Mouse (Mus musculus): Measurements from ENCODE around the gene Sirt2. TPM values are rescaled to one million over a fixed set of nuclear protein-coding genes. Genes with fewer than 3 reads are reported as not detected.

The Sirt2 gene
- total RNA-seq, 2 experiments from 2014 or later = 218 to 227 TPM

DNA sequence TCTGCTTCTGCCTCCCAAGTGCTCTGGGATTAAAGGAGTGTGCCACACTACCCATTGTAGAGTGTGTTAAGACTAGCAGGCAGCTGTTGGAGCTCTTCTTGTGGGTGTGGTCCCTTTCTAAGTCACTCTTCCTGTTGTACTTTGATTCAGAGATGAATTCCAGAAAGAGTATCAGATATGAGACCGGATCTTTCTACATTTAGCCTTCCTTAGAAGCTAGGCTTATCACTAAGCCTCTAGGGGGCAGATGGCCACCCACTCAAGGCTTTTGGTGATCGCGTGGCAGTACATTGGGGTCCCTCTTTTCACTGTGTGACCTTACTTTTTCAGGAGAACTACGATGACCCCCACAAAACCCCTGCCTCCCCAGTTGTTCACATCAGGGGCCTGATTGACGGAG lies 46.4 kb downstream of the Sirt2 start:
- no peak for DNase-seq (ENCODE audit: extremely low spot score in 1 of 2, low spot score in 1 of 2)

DNA sequence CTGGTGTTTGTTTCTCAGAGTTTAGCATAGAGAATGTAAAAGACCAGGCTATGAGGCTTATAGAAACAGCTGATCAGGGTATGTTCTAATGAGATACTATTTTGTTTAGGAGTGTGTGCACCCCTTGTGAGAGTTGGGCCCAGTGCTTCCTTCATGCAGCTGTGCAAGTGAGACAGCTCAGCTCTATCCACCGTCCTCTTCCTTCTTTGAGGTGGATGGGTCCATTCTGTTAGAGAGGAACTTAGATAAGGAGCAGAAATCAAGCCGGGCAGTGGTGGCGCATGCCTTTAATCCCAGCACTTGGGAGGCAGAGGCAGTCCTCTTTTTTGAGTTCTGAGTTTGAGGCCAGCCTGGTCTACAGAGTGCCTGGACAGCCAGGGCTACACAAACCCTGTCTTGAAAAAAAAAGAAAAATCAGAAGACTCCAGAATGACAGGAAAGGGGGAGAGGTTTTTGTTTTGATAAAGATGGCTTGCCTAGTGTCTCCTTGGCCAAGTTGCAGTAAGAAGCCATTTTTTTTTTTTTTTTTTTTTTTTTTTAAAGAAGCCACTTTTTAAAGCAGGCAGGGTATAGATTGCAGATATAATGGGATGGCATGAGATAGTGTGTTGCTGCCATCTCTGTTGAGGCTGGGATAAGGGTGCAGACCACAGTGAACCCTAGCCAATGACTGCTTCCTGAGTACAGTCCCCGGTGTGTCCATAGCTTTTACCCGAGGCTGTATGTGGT lies 47.9 kb downstream of the Sirt2 start:
- no peak for DNase-seq (ENCODE audit: extremely low spot score in 1 of 2, low spot score in 1 of 2)

DNA sequence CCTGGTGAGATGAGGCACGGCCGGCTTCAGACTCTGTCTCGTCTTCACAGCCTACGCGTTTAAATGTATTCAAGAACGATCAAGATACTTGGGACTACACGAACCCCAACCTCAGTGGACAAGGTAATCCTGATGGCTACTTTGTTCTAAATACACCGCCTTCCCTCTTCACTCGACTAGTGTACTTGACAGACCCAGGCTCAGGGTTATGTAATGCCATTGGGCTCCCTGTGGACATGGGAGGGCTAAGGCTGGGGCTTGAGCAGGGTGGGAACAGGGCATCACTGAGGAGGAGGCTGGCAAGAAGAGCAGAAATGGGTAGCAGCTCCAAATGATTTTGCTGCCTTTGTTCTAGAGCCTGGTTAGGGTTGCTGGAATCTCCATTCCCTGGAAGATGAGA lies 48.7 kb downstream of the Sirt2 start:
- no peak for DNase-seq (ENCODE audit: extremely low spot score in 1 of 2, low spot score in 1 of 2)

DNA sequence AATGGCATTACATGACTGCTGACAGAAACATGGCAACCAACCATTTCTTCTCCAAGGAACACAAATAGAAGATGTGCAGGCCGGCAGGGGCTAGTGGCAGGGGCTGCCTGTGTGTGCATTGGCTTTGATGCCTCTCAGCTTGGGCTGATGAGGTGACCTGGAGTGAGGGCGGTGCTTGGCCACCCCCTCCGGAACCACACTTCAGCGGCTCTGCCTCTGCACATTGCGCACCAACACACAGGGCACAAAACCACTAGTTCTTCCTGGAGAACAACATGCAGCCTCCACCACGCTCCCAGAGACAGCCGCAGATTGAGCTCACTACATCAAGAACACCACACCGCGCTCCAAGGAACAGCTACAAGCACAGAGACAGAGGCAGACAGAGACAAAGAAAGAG lies 49.7 kb downstream of the Sirt2 start:
- no peak for DNase-seq (ENCODE audit: extremely low spot score in 1 of 2, low spot score in 1 of 2)

DNA sequence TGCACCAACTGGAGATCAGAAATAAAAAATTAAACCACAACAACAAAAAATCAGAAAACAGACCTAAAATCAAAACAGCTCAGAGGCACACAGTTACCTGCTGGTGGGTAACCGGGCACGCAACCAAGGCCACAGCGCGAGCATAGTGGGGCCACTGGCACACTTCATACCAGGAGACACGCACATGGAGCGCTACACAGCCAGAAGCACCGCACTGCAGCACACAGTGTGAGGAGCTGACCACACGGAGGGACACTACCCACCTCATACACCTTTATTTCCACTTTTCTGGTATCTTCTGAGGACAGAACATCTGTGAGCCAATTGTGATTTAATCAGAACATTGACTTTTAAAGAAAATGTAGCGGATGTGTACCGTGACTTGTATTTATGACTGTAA lies 50.4 kb downstream of the Sirt2 start:
- no peak for DNase-seq (ENCODE audit: extremely low spot score in 1 of 2, low spot score in 1 of 2)

DNA sequence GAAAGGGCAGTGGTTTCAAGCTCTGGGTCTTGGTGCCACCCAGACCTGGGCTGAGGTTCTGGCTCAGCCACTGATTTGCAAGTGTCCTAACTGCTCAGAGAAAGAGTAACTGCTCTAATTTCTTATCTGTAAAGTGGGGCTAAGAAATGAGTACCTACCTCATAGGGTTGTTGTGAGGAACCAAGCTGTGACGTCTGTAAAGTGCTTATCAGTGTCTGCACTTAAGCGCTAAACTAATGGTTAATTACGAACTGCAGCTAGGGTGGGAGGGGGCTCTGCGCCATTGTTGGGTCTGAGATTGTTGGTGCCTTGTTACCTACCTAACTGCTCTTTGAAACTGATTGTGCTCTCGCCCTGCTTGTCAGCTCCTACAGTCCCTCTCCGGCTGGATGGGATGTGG lies 51.0 kb downstream of the Sirt2 start:
- DNase-seq (ENCODE audit: extremely low spot score in 1 of 2, low spot score in 1 of 2) = no peak

DNA sequence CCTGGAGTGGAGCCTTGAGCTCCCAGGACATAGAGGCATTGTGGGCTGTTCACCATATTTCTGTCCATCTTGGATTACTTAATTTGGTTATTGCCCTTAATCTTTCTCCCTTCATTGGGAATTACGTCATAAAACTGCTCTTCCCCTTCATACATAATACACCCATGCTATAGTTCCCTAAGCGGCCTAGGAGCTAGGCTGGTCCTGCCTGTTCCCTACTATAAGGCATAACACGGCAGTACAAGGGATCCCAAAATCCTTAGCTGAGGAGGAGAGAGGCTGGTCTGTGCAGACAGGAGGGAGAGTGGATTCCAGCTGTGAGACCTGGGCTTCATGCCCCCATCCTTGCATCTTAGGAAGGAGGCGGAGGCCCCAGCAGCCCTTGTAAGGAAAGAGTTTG lies 51.4 kb downstream of the Sirt2 start:
- DNase-seq (ENCODE audit: extremely low spot score in 1 of 2, low spot score in 1 of 2) = no peak

DNA sequence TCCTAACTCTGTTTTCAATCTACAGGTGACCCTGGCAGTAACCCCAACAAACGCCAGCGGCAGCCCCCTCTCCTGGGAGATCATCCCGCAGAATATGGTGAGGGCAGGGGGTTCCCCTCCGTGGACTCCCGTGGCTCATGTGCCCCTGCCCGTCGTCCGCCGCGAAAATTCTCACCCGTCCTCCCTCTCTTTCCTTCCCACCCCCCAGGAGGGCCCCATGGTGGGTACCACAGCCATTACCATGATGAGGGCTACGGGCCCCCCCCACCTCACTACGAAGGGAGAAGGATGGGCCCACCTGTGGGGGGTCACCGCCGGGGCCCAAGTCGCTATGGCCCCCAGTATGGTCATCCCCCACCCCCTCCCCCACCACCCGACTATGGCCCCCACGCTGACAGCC lies 51.9 kb downstream of the Sirt2 start:
- DNase-seq (ENCODE audit: extremely low spot score in 1 of 2, low spot score in 1 of 2) = no peak

DNA sequence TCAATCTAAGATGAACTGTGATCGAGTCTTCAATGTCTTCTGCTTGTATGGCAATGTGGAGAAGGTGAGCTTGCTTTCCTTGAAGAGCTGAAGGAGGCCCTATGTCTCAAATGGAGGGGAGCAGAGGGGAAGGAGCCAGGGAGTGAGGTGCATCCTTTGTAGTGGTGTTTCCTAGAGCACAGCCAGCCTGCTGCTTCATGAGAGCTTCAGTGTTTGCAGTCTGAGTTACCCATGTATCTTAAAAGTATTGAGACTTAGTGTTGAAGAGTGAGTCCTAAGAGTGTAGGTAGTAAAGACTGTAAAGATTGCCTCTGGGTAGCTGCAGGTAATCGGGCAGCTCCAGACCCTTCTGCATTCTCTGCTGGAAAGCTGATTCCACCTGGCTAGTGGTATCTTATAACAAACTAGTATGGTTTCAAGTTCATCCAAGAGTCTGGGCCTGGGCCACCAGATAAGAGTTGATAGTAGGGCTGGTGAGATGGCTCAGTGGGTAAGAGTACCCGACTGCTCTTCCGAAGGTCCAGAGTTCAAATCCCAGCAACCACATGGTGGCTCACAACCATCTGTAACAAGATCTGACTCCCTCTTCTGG lies 52.4 kb downstream of the Sirt2 start:
- no peak for DNase-seq (ENCODE audit: extremely low spot score in 1 of 2, low spot score in 1 of 2)

DNA sequence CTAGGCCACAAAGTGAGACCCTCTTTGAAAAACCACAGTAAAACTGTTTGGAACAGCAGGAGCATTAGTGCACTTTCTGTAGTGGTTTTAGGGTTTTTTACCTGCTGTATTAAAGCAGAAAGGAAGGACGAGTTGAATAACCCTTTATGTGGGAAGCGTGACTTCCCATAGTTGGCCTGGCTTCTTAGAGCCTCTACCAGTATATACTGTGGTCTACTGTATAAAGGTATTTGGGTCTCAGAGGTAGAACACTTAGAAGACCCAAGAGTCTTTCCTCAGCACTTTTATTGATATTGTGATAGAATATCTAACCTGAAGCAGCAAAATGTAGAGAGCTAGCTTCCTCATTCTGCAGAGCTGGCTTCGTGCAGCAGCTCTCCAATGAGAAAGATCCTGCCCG lies 53.0 kb downstream of the Sirt2 start:
- DNase-seq (ENCODE audit: extremely low spot score in 1 of 2, low spot score in 1 of 2) = no peak

DNA sequence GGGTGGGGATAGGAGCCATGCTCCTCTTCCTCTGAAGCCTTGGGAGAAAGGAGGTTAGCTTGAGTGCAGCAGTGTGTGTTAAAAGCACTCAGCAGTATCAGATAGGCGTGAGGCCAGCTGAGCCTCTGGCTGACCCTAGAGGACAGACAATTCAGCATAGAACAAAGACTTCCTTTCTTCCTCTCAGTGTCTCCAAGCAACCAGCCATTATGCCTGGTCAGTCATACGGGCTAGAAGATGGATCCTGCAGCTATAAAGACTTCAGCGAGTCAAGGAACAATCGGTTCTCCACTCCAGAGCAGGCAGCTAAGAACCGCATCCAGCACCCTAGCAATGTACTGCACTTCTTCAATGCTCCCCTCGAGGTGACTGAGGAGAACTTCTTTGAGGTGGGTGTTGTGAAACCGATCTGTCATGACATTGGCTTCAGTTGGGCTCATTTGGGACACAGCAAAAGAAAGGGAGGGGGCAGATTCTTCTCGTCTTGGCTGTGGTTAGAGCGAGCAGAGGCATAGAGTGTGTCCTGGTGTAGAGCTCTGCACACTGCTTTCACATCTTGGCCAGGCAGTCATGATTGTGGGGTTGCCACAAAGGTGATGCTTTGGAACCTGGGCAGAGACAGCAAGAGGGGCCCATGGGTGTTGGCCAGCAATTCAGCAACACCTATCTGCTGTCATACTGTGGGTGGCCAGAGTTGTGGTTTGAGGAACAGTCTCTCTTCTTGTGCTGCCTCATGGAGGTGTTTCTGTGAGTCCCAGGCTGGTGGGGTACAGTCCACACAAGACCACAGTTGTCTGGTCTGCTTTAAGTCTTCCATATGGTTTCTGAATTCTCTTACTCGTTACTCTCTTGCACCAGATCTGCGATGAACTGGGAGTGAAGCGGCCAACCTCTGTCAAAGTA lies 54.1 kb downstream of the Sirt2 start:
- no peak for DNase-seq (ENCODE audit: extremely low spot score in 1 of 2, low spot score in 1 of 2)

DNA sequence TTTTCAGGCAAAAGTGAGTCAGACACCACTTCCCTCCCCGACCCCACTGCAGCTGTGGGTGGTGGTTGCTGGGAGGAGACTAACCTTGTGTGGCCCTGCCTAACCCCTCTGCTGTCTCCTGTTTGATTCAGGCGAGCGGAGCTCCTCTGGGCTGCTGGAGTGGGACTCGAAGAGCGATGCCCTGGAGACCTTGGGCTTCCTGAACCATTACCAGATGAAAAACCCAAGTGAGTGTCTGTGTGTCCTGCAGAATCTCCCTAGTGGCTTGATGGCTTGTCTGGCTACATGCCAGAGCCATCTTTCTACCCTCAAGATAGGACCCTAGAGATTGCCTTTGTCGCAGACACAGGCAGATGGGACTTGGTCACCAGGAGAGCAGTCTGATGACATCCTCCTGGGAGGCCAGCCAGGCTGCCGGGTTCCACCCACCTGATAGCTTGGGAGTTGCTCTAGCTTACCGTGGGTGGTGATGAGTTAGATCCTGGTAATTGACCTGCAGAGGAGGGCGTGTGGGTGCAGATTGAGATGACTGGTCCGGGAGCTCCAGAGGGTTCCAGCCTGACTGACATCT lies 54.8 kb downstream of the Sirt2 start:
- DNase-seq (ENCODE audit: extremely low spot score in 1 of 2, low spot score in 1 of 2) = peak in 1 of 2 experiments; percentile 49

DNA sequence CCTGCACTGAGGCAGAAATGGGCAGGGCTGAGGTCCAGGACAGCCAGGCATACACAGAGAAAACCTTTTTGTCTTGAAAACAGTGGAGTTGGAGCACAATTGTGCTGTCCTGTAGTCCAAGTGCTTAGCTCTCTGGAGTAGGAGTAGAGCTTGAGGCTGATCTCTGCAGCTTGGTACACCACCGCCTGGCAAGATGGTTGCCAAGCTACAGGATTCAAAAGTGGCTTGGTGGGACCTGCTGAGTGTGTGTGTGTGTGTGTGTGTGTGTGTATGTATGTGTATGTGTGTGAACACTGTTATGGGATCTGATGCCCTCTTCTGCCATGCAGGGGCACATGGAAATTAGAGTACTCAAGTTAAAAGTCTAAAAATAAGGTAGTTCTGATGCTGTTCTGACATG lies 56.0 kb downstream of the Sirt2 start:
- no peak for DNase-seq (ENCODE audit: extremely low spot score in 1 of 2, low spot score in 1 of 2)

DNA sequence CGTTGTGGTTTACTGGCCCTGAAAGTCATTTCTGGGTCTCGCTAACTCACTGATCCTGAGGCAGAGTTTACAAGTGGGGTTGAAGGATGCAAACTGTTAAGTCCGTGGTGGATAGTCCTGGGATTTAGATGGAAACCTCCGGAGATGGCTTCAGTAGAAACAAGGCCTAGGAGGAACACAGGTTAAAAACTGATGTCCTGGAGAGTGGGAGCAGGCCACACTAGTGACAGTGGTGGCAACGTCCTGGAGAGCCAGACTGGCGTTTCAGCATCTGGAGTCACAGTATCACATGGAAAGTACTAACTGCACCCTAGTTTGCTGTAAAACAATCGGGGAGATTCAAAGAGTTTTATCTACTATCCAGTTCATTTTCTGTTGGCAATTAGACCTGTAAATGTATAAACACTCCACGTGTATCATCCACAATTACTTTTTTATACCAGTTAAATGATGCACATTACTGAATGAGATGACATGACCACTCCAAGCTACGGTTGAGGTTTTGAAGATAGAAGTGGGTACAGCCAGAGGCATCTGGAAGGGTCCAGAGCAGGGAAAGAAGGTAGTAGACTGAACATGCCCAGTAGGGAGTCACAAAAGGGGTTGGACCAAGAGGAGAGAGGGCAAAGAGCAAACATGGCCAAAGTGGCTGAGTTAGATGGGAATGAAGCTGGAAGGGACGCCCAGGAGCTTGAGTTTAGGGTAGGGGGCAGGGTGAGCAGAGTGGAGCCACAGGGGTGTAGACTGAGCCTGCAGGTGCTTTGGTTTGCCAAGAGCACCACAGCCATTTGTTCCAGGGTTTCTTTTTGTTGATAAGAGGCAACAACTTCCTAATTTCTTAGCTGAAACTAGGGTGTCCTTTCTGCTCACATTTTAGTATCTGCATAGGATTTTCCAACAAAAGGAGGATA lies 56.7 kb downstream of the Sirt2 start:
- no peak for DNase-seq (ENCODE audit: extremely low spot score in 1 of 2, low spot score in 1 of 2)

DNA sequence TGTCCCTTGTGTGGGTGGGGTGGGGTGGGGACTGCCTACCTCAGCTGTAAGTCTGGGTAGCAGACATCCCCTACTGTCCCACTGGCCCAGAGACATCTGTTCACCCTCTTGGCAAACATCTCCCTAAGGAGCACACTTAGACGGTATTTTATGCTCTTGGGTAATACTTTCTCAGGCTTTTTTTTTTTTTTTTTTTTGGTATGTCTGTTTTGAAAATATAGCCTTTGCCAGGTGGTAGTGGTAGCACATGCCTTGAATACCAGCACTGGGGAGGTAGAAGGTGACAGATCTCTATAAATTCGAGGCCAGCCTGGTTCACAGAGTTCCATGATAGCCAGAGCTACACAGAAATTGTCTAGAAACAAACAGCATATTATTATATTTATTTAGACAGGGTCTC lies 57.4 kb downstream of the Sirt2 start:
- DNase-seq (ENCODE audit: extremely low spot score in 1 of 2, low spot score in 1 of 2) = no peak

DNA sequence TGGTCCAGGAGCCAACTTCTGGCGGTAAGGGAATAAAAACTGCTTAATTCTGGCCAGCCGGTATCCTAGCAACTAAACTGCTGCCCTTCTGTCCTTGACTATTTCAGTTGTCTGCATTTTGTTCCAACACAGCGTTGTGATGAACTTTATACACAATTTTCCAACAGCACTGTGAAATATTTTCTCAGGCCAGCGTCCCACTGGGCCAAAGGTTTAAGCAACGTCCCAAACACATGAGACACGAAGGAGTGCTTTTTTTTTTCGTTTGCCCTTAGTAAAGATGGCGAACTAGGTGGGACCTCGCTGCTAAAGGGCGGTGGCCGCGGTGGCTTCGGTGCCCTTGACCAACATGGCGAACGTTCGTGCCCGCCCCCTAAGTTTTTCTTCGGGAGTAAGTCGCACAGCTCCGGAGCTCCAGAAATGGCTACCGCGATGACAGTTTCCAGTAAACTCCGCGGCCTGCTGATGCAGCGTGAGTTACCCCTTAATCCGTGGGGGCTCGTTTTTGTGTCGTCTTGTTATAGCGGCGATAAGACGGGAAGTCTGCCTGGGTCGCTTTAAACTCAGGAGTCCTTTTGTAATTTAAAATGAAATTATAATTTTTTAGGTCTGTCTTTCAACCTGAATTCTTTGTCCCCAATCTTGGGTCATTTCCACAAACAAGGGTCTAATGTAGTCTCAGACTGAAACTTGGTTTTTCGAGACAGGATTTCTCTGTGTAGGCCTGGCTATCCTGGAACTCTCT lies 58.6 kb downstream of the Sirt2 start, which contains the start of gene Ech1:
Gene Ech1 (plus strand): TSS at position 277 of the 745 bp plus-strand sequence.
- peak; percentile 65 to 76 for DNase-seq (ENCODE audit: extremely low spot score in 1 of 2, low spot score in 1 of 2)

DNA sequence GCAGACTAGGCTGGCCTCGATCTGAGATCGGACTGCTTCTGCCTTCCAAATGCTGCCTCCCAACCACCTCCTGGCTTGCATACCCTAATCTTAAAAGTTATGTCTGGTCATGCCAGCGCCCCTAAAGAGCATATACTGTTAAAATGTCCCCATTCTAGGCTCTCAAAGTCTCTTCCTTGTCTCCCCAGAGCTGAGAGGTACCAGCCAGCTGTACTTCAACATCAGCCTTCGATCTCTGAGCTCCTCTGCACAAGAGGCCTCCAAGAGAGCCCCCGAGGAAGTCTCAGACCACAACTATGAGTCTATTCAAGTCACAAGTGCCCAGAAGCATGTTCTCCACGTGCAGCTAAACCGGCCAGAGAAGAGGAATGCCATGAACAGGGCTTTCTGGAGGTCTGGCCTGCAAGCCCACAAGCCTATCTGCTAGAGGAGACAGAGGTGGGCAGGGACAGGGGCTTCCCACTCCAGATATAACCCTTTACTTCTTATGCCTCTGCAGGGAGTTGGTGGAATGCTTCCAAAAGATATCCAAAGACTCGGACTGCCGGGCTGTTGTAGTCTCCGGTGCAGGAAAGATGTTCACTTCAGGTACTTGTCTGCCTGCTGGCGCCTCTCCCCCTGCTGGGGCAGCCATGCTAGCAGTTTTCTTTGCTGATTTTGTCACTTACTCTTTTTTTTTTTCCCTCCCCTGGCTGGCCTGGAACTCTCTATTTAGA lies 59.3 kb downstream of the Sirt2 start:
- no peak for DNase-seq (ENCODE audit: extremely low spot score in 1 of 2, low spot score in 1 of 2)

DNA sequence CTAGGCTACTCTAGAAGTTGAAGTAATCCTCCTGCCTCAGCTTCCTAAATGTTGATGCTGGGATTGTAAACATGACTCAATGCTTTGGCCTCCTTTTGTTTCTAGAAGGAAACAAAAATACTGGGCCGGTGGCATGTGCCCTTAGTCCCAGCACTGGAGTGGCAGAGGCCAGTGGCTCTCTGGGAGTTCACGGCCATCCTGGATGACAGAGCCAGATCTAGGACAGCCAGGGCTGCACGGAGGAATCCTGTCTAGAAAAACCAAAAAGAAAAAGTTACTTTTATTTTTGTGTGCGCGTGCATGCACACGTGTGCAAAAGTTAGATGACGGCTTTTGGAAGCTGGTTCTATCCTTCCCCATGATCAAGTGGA lies 59.9 kb downstream of the Sirt2 start:
- DNase-seq (ENCODE audit: extremely low spot score in 1 of 2, low spot score in 1 of 2) = no peak

DNA sequence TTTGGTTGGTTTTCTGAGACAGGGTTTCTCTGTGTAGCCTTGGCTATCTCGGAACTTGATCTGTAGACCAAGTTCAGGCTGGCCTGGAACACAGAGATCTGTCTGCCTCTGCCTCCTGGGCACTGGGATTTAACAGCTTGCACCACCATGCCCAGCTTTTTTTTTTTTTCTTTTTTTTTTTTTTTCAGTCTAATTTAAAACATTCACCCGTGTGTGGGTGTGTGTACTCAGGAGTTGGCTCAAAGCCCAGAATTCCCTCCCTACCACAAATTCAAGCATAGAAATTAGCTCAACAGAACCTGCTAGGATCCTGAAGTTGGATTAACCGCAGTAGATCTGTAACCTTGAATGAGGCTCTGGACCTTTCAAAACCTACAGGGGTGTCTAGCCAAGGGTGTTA lies 60.8 kb downstream of the Sirt2 start:
- peak in 1 of 2 experiments; percentile 55 for DNase-seq (ENCODE audit: extremely low spot score in 1 of 2, low spot score in 1 of 2)
